Mouse (Mus musculus) left cerebral cortex, postnatal 10 days (tissue): ENCODE measurements around the gene Rerg. TPM values are rescaled to one million over a fixed set of nuclear protein-coding genes. Genes with fewer than 3 reads are reported as not detected.
A peak's percentile ranks its signal among the peaks of the same experiment; 100 is the strongest.

Experiments used
- DNase-seq, 2 experiments: peaks; one replicate each; pipeline ENCODE4 v3.0.0; 2021 to 2022; ENCODE audit warnings: low spot score in 2 of 2, mixed read lengths in 1 of 2; ENCODE audit errors: extremely low spot score in 1 of 2
- intact Hi-C: fragments of 180-260 bp; cut with DNase I; formaldehyde crosslinking; loops from one replicate; pipeline ENCODE4 v1.15.1; 2025
- total RNA-seq, 2 experiments: library from RNA; stranded (reverse); gene quantifications; 2 replicates each; pipeline ENCODE4 v1.2.3; 2021

Gene Rerg
- total RNA-seq, 2 experiments from 2014 or later, result 6.6 to 7.8 TPM

DNA sequence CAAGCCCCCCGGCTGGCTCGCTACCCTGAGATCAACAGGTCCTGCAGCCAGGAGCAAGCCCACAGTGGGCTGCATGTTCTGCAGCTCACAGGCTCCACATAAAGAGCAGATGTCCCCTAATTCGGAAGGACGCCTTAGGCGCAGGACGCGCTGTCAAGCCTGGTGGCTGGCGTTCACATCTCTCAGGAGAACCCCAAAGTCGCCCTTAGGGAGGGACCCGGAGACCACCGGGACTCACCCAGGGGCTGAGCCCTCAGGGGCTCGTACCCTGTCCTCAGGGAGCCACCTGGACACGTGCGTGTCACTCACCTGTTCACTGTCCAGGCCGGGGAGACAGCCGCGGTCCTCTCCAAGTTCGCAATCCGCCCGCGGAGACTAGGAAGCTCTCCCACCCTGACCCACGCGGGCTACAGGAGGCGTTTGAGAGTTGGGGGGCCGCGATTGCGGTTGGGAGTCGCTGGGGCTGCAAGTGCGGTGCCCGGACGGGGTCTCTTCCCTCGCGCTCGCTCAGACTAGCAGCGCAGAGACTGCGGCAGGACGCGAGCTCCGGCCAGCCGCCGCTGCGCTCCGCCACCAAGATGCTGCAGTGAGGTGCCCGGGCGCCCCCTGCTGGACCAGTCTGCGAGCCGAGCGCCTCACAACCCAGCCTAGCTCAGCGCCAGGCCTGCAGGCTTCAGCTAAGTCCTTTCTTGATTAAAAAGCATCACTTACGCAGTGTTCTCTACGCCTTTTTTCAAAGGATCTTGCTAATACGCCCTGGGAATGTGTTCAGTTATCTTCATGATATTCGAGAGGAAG is 927 bp downstream of the Rerg start:
- peak; percentile 88 to 93 for DNase-seq
- intact Hi-C loops, result loop anchor here (1.0 to 10.0 kb wide), 3 partner anchors 71 to 305 kb away; no protein-coding TSS in a partner anchor

- intact Hi-C loops, result loop anchor here (10.0 kb wide), 2 partner anchors 162 to 302 kb away; no protein-coding TSS in a partner anchor
- DNase-seq, result no peak
Observed at GRCm38 (mm10) chr6:137166843-137167242, 3.5 kb downstream of the Rerg start.

DNA sequence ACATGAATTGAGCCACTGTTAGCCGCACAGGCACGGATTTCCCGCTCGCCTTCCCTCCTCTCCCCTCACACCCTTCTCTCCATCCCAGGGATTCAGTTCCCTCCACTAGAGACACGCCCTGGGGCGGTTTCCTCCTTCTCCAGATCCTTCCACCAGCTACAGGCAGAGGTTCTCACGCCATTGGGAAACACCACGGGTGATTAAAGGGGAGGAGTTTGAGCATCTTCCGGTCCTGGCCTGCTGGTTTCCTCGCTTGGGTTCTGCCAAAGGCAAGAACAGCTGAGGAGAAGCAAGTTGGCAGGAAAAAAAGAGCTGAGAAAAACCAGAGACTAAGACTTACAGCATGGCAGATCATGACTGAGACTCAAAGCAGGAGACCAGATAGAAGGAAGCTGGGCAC is 6.7 kb downstream of the Rerg start:
- DNase-seq, result no peak
- intact Hi-C loops, result loop anchor here (10.0 kb wide), 2 partner anchors 159 to 299 kb away; no protein-coding TSS in a partner anchor

GRCm38 (mm10) chr6:137163061-137163460 is 7.2 kb downstream of the Rerg start:
- intact Hi-C loops, result loop anchor here (10.0 kb wide), 2 partner anchors 158 to 298 kb away; no protein-coding TSS in a partner anchor
- DNase-seq, result no peak

DNA sequence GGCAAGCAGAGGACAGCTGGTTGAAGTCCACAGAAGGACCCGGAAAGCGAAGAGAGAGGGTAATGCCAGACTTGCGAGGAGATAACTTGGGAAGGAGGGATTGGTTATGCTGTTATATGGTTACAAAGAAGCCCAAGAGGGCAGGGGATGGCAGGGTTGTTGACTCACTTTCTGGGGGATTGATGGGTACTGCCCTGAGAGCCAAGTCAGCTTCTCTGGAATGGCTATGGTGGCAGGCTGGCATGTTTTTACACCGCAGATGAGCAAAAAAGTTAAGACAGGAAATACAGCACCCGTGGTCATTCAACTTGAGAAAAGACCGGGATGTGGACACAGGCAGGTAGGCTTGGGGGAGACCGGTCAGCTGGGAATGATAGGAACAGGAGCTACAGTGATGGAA is 7.8 kb downstream of the Rerg start:
- intact Hi-C loops, result loop anchor here (10.0 kb wide), 2 partner anchors 158 to 298 kb away; no protein-coding TSS in a partner anchor
- no peak for DNase-seq

GRCm38 (mm10) chr6:137161491-137162088 is 8.7 kb downstream of the Rerg start:
- no peak for DNase-seq
- intact Hi-C loops, result loop anchor here (10.0 kb wide), 2 partner anchors 157 to 297 kb away; no protein-coding TSS in a partner anchor

- intact Hi-C loops, result no loop called here
- no peak for DNase-seq
Observed at GRCm38 (mm10) chr6:137159372-137159926, 10.8 kb downstream of the Rerg start.

DNA sequence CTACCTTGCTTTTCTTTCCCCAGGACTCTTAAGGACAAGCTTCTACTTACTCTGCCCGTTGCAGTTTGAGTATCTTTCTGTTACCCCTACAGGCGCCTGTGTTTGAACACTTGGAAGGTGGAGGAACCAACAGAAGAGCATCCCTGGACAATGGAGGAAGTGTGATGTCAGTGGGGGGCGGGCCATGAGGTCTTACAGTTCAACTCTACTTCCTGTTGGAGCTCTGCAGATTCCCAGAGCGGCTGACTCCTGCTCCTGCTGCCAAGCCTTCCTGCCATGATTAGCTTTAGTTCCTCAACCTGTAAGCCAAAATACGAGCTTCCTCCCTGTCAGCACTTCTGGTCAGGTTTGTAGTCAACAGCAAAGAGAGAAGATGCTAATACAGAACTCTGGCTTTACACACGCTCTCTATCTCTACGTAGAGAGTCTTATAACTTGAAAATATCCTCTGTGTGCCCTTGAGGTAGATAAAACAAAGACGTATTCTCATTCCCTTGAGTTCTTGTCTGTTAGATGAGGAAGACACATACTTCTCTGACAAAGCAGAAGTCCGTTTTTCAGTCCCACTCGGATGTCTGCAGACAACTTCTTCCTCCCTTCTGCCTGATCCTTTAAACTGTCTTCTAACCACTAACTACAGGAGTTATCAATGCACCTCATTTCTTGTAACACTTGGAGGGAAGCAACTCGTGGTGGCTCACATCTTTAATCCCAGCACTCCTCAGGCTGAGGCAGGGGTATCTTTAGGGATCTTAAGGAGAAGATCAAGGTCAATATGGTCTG is 13.7 kb downstream of the Rerg start:
- intact Hi-C loops, result no loop called here

DNA sequence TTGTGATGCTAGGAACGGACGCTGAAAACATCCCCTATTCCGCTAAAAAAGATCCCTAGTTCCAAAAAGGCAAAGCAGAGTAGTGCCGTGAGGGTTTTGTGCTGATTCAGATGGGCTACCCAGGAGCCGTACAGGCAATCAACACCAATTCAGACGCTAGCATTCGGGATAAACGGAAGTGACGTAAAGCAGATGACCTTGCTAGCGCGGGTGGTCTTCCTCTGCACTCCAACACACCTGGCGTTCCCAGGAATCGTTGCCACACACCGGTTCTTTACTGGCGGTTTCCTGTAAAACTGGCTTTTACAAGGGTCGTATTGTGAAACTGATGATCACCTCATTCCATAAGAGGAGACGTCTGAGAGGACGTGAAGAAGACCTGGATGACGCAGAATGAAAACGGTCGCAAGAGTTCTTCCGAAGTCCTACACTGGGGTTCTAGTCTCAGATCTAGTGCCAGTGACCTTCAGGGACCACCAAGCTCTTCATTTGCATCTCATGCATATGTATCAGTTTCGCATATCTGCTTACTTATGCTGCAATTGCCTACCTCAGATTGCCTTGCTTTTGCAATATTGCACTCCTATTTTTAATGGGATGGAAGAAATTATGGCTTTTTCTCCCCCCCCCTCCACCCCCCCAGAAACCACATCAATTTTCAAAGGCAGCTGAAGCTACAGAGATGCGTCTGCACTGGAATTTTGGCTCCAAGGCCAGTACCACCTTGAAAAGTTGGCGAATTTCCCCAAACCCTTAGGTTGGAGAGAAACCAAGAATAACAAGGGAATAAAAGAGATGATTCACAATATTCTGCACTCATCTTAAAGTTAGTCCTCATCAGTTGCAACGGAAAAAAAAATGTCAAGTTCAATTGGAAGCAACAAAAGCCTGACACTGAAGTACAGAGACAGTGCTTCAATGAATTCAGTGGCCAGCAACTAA is 14.8 kb downstream of the Rerg start:
- intact Hi-C loops, result no loop called here
- no peak for DNase-seq

More for the DNA sequence above, 13.7 kb downstream of the Rerg start:
- peak in 1 of 2 experiments; percentile 57 for DNase-seq

GRCm38 (mm10) chr6:137153021-137153420 is 17.3 kb downstream of the Rerg start:
- no peak for DNase-seq
- intact Hi-C loops, result no loop called here

DNA sequence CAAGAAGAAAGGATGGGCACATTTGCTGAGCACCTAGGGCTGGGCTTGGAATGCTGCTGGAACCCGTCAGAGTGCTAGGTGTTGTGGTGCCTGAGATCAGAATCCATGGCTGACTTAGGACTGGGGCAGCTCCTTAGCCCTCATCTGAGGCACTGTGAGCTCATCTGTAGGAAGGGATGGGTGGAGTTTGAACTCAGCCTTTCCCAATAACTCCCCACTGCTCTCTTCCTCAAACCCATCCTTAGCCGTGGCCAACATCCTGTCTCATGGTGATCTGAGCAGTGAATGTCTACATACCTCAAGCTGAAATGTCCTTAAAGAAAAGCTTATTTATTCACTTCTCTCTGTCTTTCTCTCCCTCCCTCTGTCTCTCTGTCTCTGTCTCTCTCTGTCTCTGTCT is 19.3 kb downstream of the Rerg start:
- intact Hi-C loops, result no loop called here
- no peak for DNase-seq

DNA sequence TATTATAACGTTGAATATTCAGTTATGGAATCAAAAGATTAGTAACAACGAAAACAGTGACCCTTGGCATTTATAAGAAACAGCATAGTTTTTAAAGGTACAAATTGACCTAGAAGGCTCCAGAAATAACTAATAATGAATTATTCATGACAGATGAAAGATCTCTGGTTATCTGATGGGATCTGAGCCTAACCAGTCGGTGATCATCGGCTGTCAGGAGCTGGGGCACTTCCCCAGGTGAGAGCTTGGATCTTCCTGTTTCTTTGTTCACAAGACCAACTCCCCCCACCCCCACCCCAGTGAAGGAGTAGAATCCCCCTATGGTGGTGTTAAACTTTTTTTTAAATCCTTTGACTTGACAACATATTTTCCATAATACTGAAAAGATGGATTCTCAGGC is 20.5 kb downstream of the Rerg start:
- DNase-seq, result no peak
- intact Hi-C loops, result no loop called here

- intact Hi-C loops, result no loop called here
- no peak for DNase-seq
Observed at GRCm38 (mm10) chr6:137146910-137147309, 23.4 kb downstream of the Rerg start.

DNA sequence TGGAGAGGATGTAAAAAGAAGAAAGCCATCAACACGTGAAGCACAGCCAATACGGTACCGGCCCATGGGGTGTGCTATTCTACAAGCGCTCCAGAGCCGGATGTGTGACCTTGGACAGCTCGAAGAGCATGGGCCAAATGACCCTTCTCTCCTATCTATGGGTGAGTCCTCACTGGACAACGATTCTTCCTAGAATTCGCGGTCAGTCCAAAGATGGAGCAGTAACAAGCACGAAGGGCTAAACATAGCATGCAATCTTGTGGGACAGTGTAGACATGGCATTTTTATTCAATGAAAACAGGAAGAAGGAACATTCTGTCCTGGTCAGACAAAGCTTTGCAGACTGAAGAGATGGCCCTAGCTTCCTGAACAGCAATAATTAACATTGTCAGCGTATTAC is 24.7 kb downstream of the Rerg start:
- DNase-seq, result no peak
- intact Hi-C loops, result no loop called here

- intact Hi-C loops, result no loop called here
- DNase-seq, result no peak
Observed at GRCm38 (mm10) chr6:137144958-137145535, 25.2 kb downstream of the Rerg start.

- intact Hi-C loops, result no loop called here
- DNase-seq, result no peak
Observed at GRCm38 (mm10) chr6:137144526-137144840, 25.8 kb downstream of the Rerg start.

DNA sequence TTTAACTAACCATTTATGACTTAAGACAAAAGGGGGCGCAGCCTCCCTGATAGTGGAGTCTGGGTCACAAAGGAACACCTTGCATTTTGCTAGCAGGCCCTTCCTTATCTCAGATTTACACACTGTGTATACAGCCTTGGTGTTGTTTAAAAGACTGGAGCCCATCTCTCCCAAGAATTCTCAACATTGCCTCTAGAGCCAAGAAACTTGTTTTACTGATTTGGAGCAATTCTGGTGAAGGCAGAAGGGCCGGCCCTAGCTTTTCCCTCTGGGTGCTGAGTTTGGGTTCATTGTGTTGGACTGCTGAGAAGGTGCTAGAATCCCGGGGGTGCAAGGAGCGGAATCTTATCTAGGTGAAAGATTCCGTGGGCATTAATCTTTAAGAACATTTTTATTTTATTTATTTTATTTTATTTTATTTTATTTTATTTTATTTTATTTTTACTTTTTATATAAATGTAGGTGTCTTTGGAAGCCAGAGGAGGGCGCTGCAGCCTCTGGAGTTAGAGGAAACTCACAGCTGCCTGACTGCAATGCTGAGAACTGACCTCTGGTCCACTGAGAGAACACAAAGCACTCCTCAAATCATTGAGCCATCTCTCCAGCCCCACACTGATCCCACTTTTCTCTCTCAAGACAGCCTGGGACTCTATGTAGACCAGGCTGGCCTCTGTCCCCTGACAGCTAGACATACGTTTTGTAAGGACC is 26.3 kb downstream of the Rerg start:
- no peak for DNase-seq
- intact Hi-C loops, result no loop called here
